Mouse (Mus musculus): Measurements from ENCODE around the gene Rdh16. TPM values are rescaled to one million over a fixed set of nuclear protein-coding genes. Genes with fewer than 3 reads are reported as not detected.
A peak's percentile ranks its signal among the peaks of the same experiment; 100 is the strongest.
"Not testable (repeated sequence)": the region's sequence is repeated elsewhere in the genome, so short reads cannot be mapped to it uniquely, and the experiment has no call there.

The Rdh16 gene
- polyA plus RNA-seq, 1 experiment, result 0.19 TPM

- Histone ChIP-seq H3K27ac (ENCODE audit: insufficient read depth, low read length) (no peak overlapping the region), H3K4me3 (ENCODE audit: low read depth, low read length) (no peak overlapping the region), H3K9ac (ENCODE audit: low read depth, poor library complexity, severe bottlenecking) (no peak overlapping the region), H3K36me3 (ENCODE audit: control insufficient read depth, insufficient read depth, low read length, poor library complexity, severe bottlenecking) (no peaks in the 10 kb centered on the region), H3K27me3 (ENCODE audit: control insufficient read depth, insufficient read depth, low read length, poor library complexity, severe bottlenecking) (no peaks in the 10 kb centered on the region), H3K9me3 (replicated peaks; ENCODE audit: control insufficient read depth, insufficient read depth, low read length, poor library complexity, severe bottlenecking) (peaks cover 24% of the 10 kb centered on the region), H3K4me1 (ENCODE audit: control insufficient read depth, insufficient read depth, low read length) (no peaks in the 10 kb centered on the region)
- TF ChIP-seq CTCF (IDR thresholded peaks at IDR 0.05; ENCODE audit: low read depth, low read length) (peak; percentile 67), EP300 (IDR thresholded peaks at IDR 0.05; ENCODE audit: insufficient read depth, low read depth, low read length) (no peak)
Measured at GRCm38 (mm10) chr10:127825386-127825785, 24.4 kb downstream of the Rdh16 start.

GRCm38 (mm10) chr10:127829121-127829520 is 28.2 kb downstream of the Rdh16 start:
- H3K9ac ChIP-seq (ENCODE audit: low read depth, poor library complexity, severe bottlenecking), result no peak overlapping the region
- H3K4me1 ChIP-seq (ENCODE audit: control insufficient read depth, insufficient read depth, low read length), result no peaks in the 10 kb centered on the region
- H3K36me3 ChIP-seq (ENCODE audit: control insufficient read depth, insufficient read depth, low read length, poor library complexity, severe bottlenecking), result no peaks in the 10 kb centered on the region
- TF ChIP-seq CTCF (IDR thresholded peaks at IDR 0.05; ENCODE audit: low read depth, low read length) (no peak), EP300 (IDR thresholded peaks at IDR 0.05; ENCODE audit: insufficient read depth, low read depth, low read length) (no peak), POLR2A (IDR thresholded peaks at IDR 0.05; ENCODE audit: insufficient read depth, low read length) (no peak)
- H3K27me3 ChIP-seq (ENCODE audit: control insufficient read depth, insufficient read depth, low read length, poor library complexity, severe bottlenecking), result no peaks in the 10 kb centered on the region
- H3K9me3 ChIP-seq (replicated peaks; ENCODE audit: control insufficient read depth, insufficient read depth, low read length, poor library complexity, severe bottlenecking), result peaks cover 32% of the 10 kb centered on the region
- H3K27ac ChIP-seq (ENCODE audit: insufficient read depth, low read length), result no peak overlapping the region
- H3K4me3 ChIP-seq (ENCODE audit: low read depth, low read length), result no peak overlapping the region

- not testable (repeated sequence) for H3K4me3 ChIP-seq (ENCODE audit: low read depth, low read length); H3K27ac ChIP-seq (ENCODE audit: insufficient read depth, low read length); H3K9ac ChIP-seq (ENCODE audit: low read depth, poor library complexity, severe bottlenecking); H3K4me1 ChIP-seq (ENCODE audit: control insufficient read depth, insufficient read depth, low read length); H3K36me3 ChIP-seq (ENCODE audit: control insufficient read depth, insufficient read depth, low read length, poor library complexity, severe bottlenecking); H3K27me3 ChIP-seq (ENCODE audit: control insufficient read depth, insufficient read depth, low read length, poor library complexity, severe bottlenecking)
- H3K9me3 ChIP-seq (replicated peaks; ENCODE audit: control insufficient read depth, insufficient read depth, low read length, poor library complexity, severe bottlenecking), result peaks cover 15% of the 10 kb centered on the region
Measured at GRCm38 (mm10) chr10:127834186-127834585, 33.2 kb downstream of the Rdh16 start.

GRCm38 (mm10) chr10:127835292-127835691 is 34.3 kb downstream of the Rdh16 start:
- H3K27me3 ChIP-seq (ENCODE audit: control insufficient read depth, insufficient read depth, low read length, poor library complexity, severe bottlenecking), result no peaks in the 10 kb centered on the region
- H3K9ac ChIP-seq (ENCODE audit: low read depth, poor library complexity, severe bottlenecking), result no peak overlapping the region
- H3K4me1 ChIP-seq (ENCODE audit: control insufficient read depth, insufficient read depth, low read length), result no peaks in the 10 kb centered on the region
- peaks cover 16% of the 10 kb centered on the region for H3K9me3 ChIP-seq (replicated peaks; ENCODE audit: control insufficient read depth, insufficient read depth, low read length, poor library complexity, severe bottlenecking)
- TF ChIP-seq POLR2A (IDR thresholded peaks at IDR 0.05; ENCODE audit: insufficient read depth, low read length), result no peak
- no peak for TF ChIP-seq CTCF (IDR thresholded peaks at IDR 0.05; ENCODE audit: low read depth, low read length)
- TF ChIP-seq EP300 (IDR thresholded peaks at IDR 0.05; ENCODE audit: insufficient read depth, low read depth, low read length), result no peak
- H3K4me3 ChIP-seq (ENCODE audit: low read depth, low read length), result no peak overlapping the region
- H3K27ac ChIP-seq (ENCODE audit: insufficient read depth, low read length), result no peak overlapping the region
- H3K36me3 ChIP-seq (ENCODE audit: control insufficient read depth, insufficient read depth, low read length, poor library complexity, severe bottlenecking), result no peaks in the 10 kb centered on the region

GRCm38 (mm10) chr10:127837793-127838192 is 36.8 kb downstream of the Rdh16 start:
- not testable (repeated sequence) for H3K4me3 ChIP-seq (ENCODE audit: low read depth, low read length); H3K36me3 ChIP-seq (ENCODE audit: control insufficient read depth, insufficient read depth, low read length, poor library complexity, severe bottlenecking); H3K27ac ChIP-seq (ENCODE audit: insufficient read depth, low read length); H3K9ac ChIP-seq (ENCODE audit: low read depth, poor library complexity, severe bottlenecking); H3K4me1 ChIP-seq (ENCODE audit: control insufficient read depth, insufficient read depth, low read length); H3K27me3 ChIP-seq (ENCODE audit: control insufficient read depth, insufficient read depth, low read length, poor library complexity, severe bottlenecking)
- peaks cover 13% of the 10 kb centered on the region for H3K9me3 ChIP-seq (replicated peaks; ENCODE audit: control insufficient read depth, insufficient read depth, low read length, poor library complexity, severe bottlenecking)

GRCm38 (mm10) chr10:127838539-127838938 is 37.6 kb downstream of the Rdh16 start:
- Histone ChIP-seq H3K4me1 (ENCODE audit: control insufficient read depth, insufficient read depth, low read length) (no peaks in the 10 kb centered on the region), H3K27ac (ENCODE audit: insufficient read depth, low read length) (no peak overlapping the region), H3K27me3 (ENCODE audit: control insufficient read depth, insufficient read depth, low read length, poor library complexity, severe bottlenecking) (no peaks in the 10 kb centered on the region), H3K9me3 (replicated peaks; ENCODE audit: control insufficient read depth, insufficient read depth, low read length, poor library complexity, severe bottlenecking) (peaks cover 13% of the 10 kb centered on the region), H3K9ac (ENCODE audit: low read depth, poor library complexity, severe bottlenecking) (no peak overlapping the region), H3K4me3 (ENCODE audit: low read depth, low read length) (no peak overlapping the region), H3K36me3 (ENCODE audit: control insufficient read depth, insufficient read depth, low read length, poor library complexity, severe bottlenecking) (no peaks in the 10 kb centered on the region)
- TF ChIP-seq EP300 (IDR thresholded peaks at IDR 0.05; ENCODE audit: insufficient read depth, low read depth, low read length) (no peak), POLR2A (IDR thresholded peaks at IDR 0.05; ENCODE audit: insufficient read depth, low read length) (no peak), CTCF (IDR thresholded peaks at IDR 0.05; ENCODE audit: low read depth, low read length) (no peak)

GRCm38 (mm10) chr10:127840776-127841175 is 39.8 kb downstream of the Rdh16 start:
- Histone ChIP-seq H3K4me1 (ENCODE audit: control insufficient read depth, insufficient read depth, low read length) (no peaks in the 10 kb centered on the region), H3K27me3 (ENCODE audit: control insufficient read depth, insufficient read depth, low read length, poor library complexity, severe bottlenecking) (no peaks in the 10 kb centered on the region), H3K4me3 (ENCODE audit: low read depth, low read length) (no peak overlapping the region), H3K27ac (ENCODE audit: insufficient read depth, low read length) (no peak overlapping the region), H3K9ac (ENCODE audit: low read depth, poor library complexity, severe bottlenecking) (no peak overlapping the region), H3K36me3 (ENCODE audit: control insufficient read depth, insufficient read depth, low read length, poor library complexity, severe bottlenecking) (no peaks in the 10 kb centered on the region), H3K9me3 (replicated peaks; ENCODE audit: control insufficient read depth, insufficient read depth, low read length, poor library complexity, severe bottlenecking) (peaks cover 8% of the 10 kb centered on the region)
- TF ChIP-seq CTCF (IDR thresholded peaks at IDR 0.05; ENCODE audit: low read depth, low read length) (no peak), EP300 (IDR thresholded peaks at IDR 0.05; ENCODE audit: insufficient read depth, low read depth, low read length) (no peak), POLR2A (IDR thresholded peaks at IDR 0.05; ENCODE audit: insufficient read depth, low read length) (no peak)

- H3K27ac ChIP-seq (ENCODE audit: insufficient read depth, low read length); H3K9me3 ChIP-seq (replicated peaks; ENCODE audit: control insufficient read depth, insufficient read depth, low read length, poor library complexity, severe bottlenecking); H3K9ac ChIP-seq (ENCODE audit: low read depth, poor library complexity, severe bottlenecking); H3K4me1 ChIP-seq (ENCODE audit: control insufficient read depth, insufficient read depth, low read length); H3K4me3 ChIP-seq (ENCODE audit: low read depth, low read length); H3K36me3 ChIP-seq (ENCODE audit: control insufficient read depth, insufficient read depth, low read length, poor library complexity, severe bottlenecking); H3K27me3 ChIP-seq (ENCODE audit: control insufficient read depth, insufficient read depth, low read length, poor library complexity, severe bottlenecking): not testable (repeated sequence)
Measured at GRCm38 (mm10) chr10:127845945-127846344, 45.0 kb downstream of the Rdh16 start.
